Mouse (Mus musculus) monocyte, adult 59 days (primary cell): ENCODE measurements around the gene B3gat3. TPM values are rescaled to one million over a fixed set of nuclear protein-coding genes. Genes with fewer than 3 reads are reported as not detected.

Source experiments
- total RNA-seq, 2 experiments: library from RNA; stranded (reverse); gene quantifications; one replicate each; pipeline ENCODE4 v1.2.4; 2023

The B3gat3 gene
- total RNA-seq, 2 experiments from 2014 or later, result 48.9 to 52.6 TPM

Other genes with a start within 250 kb of the B3gat3 start
- 100 to 1,000 TPM; 198 to 224 TPM for gene Slc3a2, start 197.0 kb upstream of the B3gat3 start, total RNA-seq
- gene Wdr74, start 184.5 kb upstream of the B3gat3 start, total RNA-seq, result 10 to 100 TPM; 41.0 to 42.9 TPM
- 1 to 10 TPM in 1 of 2 experiments, not detected in 1; 1.8 TPM for gene 1700092M07Rik, start 179.7 kb upstream of the B3gat3 start, total RNA-seq
- 100 to 1,000 TPM; 158 to 163 TPM for gene Stx5a, start 179.0 kb upstream of the B3gat3 start, total RNA-seq
- 100 to 1,000 TPM; 220 to 231 TPM for gene Nxf1, start 163.3 kb upstream of the B3gat3 start, total RNA-seq
- 10 to 100 TPM; 30.2 to 33.8 TPM for gene Tmem223, start 149.4 kb upstream of the B3gat3 start, total RNA-seq
- 100 to 1,000 TPM; 114 to 120 TPM for gene Tmem179b, start 145.9 kb upstream of the B3gat3 start, total RNA-seq
- gene Taf6l, start 134.0 kb upstream of the B3gat3 start, total RNA-seq, result 10 to 100 TPM; 11.3 to 13.8 TPM
- gene Polr2g, start 121.8 kb upstream of the B3gat3 start, total RNA-seq, result 10 to 100 TPM; 57.5 to 68.0 TPM
- 1 to 10 TPM; 2.1 to 3.1 TPM for gene Zbtb3, start 117.8 kb upstream of the B3gat3 start, total RNA-seq
- 10 to 100 TPM; 31.1 to 35.2 TPM for gene Ttc9c, start 101.0 kb upstream of the B3gat3 start, total RNA-seq
- 100 to 1,000 TPM; 107 to 124 TPM for gene Hnrnpul2, start 100.4 kb upstream of the B3gat3 start, total RNA-seq
- 10 to 100 TPM; 21.6 to 27.8 TPM for gene AC129217.1, start 90.6 kb upstream of the B3gat3 start, total RNA-seq
- gene Bscl2, start 82.9 kb upstream of the B3gat3 start, total RNA-seq, result 100 to 1,000 TPM in 1 of 2 experiments, 10 to 100 TPM in 1; 97.1 to 109 TPM
- gene Gng3, start 81.2 kb upstream of the B3gat3 start, total RNA-seq, result not detected
- under 1 TPM; 0.27 to 0.55 TPM for gene Lrrn4cl, start 69.6 kb upstream of the B3gat3 start, total RNA-seq
- gene Ubxn1, start 48.9 kb upstream of the B3gat3 start, total RNA-seq, result 100 to 1,000 TPM; 107 to 138 TPM
- 10 to 100 TPM; 19.3 to 24.4 TPM for gene Uqcc3, start 39.5 kb upstream of the B3gat3 start, total RNA-seq
- 10 to 100 TPM; 11.6 to 16.5 TPM for gene Lbhd1, start 36.6 kb upstream of the B3gat3 start, total RNA-seq
- gene Gm49403, start 36.4 kb upstream of the B3gat3 start, total RNA-seq, result not detected
- gene 1810009A15Rik, start 31.5 kb upstream of the B3gat3 start, total RNA-seq, result 10 to 100 TPM; 32.3 to 36.4 TPM
- gene Gm49416, start 31.4 kb upstream of the B3gat3 start, total RNA-seq, result 1 to 10 TPM in 1 of 2 experiments, not detected in 1; 6.1 TPM
- 10 to 100 TPM; 13.1 to 16.0 TPM for gene Ints5, start 27.4 kb upstream of the B3gat3 start, total RNA-seq
- gene Ganab, start 22.3 kb upstream of the B3gat3 start, total RNA-seq, result 100 to 1,000 TPM; 114 to 122 TPM
- gene Rom1, start 9.0 kb downstream of the B3gat3 start, total RNA-seq, result 1 to 10 TPM; 2.6 to 3.1 TPM
- gene Eml3, start 9.2 kb downstream of the B3gat3 start, total RNA-seq, result 10 to 100 TPM; 62.0 to 62.9 TPM
- 100 to 1,000 TPM; 112 to 114 TPM for gene Mta2, start 21.5 kb downstream of the B3gat3 start, total RNA-seq
- gene Tut1, start 33.5 kb downstream of the B3gat3 start, total RNA-seq, result 10 to 100 TPM; 15.6 to 15.7 TPM
- 100 to 1,000 TPM; 194 to 241 TPM for gene Eef1g, start 46.7 kb downstream of the B3gat3 start, total RNA-seq
- 1,000 to 10,000 TPM; 1,396 to 1,409 TPM for gene Ahnak, start 68.9 kb downstream of the B3gat3 start, total RNA-seq
- not detected for gene Scgb1a1, start 167.6 kb downstream of the B3gat3 start, total RNA-seq
- 10 to 100 TPM; 19.8 to 25.4 TPM for gene Asrgl1, start 215.3 kb downstream of the B3gat3 start, total RNA-seq